Mouse (Mus musculus): Measurements from ENCODE around the gene Ttc22.

Gene Ttc22

GRCm38 (mm10) chr4:106622030-106622493 lies at the start of gene Ttc22:
TSS of gene Ttc22 (plus strand) at chr4:106622432.
- no peak for DNase-seq

DNA sequence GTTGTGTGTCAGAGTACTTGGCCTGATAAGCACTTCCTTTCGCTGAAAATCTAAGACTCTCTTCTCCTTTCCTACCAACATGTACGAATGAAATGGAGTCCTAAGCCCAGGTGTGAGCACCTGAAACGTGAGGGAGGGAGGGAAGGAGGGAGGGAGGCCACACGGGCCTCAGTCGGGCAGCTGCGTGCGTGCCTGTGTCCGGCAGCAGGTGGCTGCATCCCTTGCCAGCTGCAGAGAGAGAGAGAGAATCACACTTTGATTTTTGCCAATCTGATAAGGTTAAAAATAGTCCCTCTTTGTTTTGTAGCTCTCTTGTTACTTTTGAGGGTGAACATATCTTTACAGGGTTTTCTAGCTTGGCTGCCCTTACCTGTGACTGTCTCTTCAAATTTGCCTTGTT lies 47.2 kb upstream of the Ttc22 start:
- DNase-seq, result no peak

DNA sequence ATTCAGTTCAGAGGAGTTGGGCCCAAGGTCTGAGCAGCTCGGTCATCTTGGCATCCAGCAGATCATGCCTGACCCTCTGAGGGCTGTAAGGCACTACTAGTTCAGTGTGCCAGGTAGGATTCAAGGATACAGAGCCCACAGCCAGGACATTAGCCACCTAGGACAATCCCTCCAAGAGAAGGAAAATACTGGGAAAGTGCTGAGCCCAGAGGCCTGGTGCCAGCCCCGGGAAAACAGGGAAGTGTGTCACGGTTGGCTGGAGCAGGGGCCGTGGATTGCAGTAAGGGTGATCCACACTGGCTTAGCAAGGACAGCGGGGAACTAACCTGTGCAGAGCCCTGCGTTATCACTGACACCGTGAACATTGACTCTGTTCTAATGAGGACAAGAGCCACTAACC lies 44.7 kb upstream of the Ttc22 start:
- no peak for DNase-seq

DNA sequence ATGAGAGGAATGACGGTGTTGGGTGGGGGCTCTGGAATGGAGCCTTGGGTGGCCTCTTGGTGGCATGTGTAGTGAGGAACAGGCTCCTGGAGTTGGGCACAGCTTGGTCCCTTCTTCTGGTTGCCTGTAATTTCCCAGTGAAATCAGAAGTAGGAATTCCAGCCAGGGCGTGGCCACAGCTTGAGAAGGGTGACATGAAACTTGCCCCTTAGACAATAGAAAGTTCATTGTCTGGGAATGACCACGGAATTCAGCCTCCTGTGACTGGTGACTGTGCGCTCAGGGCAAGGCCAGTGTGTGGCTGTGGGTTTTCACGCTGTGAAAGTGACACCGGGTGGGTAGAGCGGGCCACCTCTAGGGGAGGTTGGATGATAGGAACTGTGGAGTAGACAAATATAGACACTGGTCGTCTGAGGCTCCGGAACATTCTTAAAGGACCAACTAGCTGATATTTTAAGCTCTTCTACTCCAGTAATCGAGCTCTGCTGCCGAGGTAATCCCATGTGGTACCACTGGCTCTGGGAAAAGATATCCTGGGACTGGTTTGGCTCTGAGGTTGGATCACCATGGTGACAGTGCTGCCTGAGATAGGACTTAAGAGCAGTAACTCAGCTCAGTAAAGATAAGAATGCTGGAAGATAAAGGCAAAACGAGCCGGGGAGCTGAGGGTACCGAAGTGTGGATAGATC lies 40.9 kb upstream of the Ttc22 start:
- no peak for DNase-seq

GRCm38 (mm10) chr4:106581865-106582204 lies 40.4 kb upstream of the Ttc22 start:
- DNase-seq, result no peak

- no peak for DNase-seq
Observed at GRCm38 (mm10) chr4:106582428-106583153, 39.6 kb upstream of the Ttc22 start.

- DNase-seq, result no peak
Observed at GRCm38 (mm10) chr4:106584665-106585064, 37.6 kb upstream of the Ttc22 start.

DNA sequence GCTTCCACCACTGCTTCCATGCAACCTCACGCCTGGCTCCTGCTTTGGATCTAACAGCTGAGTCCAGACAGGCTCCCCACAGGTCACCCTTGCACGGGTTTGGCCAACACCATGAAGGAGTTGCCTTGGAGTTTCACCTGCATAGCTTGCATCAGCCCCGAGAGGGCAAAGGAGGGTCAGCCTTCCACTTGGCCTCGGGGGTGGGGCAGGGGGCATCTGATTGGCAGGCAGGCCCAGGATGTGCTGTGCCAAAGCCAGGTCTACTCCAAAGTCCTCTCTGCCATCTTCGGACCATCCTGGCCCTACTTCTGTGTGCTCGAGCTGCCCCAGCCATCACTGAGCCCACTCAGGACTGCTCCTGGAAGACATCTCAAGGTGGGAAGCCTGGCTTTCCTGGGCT lies 35.2 kb upstream of the Ttc22 start:
- no peak for DNase-seq

GRCm38 (mm10) chr4:106590142-106590541 lies 32.1 kb upstream of the Ttc22 start:
- DNase-seq, result no peak

DNA sequence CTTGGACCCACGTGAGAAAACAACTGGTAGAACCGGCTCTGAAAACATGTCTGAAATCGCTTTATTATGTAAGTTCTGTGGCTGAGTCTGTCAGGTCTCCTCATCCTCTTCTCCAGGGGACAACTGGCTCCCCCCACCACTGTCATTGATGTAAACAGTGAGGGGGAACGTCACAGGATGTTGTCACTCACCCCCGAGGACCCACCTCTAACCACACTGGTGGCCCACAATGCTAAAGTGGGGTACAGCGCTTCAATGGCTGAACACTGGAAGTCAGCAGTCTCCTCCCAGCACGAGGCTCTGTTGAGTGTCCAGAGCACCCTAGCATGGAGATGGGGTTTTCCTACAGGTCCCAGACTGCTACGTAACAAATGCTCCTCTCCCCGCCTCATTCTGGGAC lies 31.4 kb upstream of the Ttc22 start:
- no peak for DNase-seq

GRCm38 (mm10) chr4:106593636-106594035 lies 28.6 kb upstream of the Ttc22 start:
- no peak for DNase-seq

DNA sequence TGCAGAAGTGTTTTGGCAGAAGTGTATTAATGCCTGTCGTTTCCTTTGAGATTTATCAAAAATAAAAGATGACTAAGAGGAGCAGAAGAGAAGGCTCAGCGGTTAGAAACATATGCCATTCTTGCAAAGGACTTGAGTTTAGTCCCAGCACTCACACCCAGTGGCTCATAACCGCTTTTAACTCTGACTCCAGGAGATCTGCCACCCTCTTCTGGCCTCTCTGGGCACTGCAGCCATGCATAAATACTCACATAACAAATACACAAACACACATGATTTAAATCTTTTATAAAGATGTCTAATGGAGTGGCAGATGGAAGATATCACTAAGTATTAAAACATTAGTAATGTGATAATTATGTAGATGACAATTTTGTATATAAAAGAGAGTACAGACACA lies 26.0 kb upstream of the Ttc22 start:
- DNase-seq, result no peak

- DNase-seq, result no peak
Observed at GRCm38 (mm10) chr4:106597055-106597454, 25.2 kb upstream of the Ttc22 start.

- DNase-seq, result no peak
Observed at GRCm38 (mm10) chr4:106597741-106598140, 24.5 kb upstream of the Ttc22 start.

DNA sequence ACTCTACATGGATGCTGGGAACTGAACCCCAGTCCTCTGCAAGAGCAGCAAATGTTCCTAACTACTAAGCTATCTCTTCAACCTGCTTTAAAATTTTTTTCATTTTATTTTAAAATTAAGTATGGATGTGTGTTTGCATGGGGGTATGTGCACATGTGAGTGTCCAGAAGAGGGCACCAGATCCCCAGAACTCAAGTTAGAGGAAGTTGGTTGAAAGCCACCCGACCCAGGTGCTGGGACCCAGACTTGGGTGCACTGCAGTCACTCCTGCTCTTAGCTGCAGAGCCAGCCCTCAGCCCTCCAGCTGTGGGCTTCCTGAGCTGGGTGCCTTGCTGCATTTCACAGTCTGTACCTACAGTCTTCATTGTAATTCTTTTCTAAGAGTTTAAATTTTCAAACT lies 22.8 kb upstream of the Ttc22 start:
- DNase-seq, result no peak

DNA sequence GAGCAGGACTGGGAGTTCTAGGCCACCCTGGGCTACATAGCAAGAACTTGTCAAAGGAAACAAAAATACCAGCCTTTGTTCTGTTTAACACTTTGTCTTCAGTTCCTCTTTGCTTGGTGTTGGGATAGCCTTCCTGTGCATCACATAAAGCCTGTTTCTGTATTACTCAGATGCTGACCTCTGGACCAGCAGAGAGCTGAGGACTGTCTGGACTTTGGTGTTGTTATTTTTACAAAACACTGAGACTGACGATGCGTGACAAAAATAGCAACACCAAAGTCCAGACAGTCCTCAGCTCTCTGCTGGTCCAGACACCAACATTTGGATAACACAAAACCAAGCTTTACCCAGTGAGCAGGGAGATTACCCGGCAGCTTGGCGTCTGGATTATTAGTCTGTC lies 21.5 kb upstream of the Ttc22 start:
- DNase-seq, result no peak

DNA sequence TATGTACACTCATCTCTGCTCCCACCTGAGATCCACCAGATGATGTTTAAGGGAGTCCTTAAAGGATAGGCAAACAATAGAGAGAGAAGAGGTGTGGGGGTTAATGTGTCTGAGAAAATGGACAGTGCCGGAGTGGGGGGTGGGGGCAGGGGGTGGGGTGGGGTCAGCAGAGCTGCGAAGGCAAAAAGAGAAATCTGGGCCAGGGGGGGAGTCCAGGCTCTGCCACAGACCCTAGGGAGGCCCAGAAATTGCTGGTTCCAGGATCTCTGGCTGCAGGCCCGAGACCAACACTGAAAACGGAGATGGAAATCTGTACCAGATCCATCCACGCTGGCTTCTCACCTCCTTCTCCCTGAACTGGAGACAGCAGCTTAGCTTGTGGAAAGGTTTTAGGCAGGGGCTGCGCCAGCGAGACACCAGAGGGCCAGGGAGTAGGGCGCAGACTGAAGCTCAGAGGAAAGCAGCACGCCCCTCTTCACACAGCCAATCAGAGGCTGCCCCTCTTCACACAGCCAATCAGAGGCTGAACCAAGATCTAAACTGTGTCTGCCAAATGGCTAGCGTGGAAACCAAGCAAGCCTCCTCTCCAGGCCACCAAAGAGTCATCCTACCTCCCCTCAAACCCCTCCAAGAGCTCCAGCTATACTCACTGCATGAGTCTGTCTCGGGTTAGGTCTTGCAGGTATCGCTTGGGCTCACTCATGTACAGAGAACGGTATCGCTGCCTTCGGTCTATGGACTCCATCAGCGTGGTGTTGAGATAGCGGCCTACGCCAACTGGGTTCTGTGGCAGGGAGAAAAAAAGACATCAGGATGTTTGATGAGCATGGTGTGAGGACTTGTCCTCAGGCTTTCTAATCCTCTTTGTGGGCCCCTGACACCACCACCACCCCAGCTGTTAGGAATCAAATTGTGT lies 15.3 kb upstream of the Ttc22 start:
- no peak for DNase-seq

DNA sequence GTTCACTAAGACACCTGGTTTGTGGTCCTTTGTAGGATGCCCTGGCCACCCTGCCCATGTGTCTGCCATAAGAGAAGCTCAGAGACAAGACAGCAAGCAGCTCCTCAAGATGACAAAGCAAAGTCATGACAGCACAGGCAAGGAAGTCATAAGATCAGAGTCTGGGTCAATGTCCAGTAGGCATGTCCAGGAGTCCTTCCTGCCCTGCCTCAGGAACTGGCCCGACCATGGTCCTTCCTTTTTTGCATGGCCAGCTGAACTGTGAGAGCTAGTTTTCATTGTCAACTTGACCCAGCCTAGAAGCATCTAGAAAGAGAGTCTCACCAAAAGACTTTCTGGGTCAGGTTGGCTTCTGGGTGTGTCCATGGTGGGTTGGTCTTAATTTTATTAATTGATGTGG lies 14.3 kb upstream of the Ttc22 start:
- no peak for DNase-seq

GRCm38 (mm10) chr4:106613105-106613504 lies 9.1 kb upstream of the Ttc22 start:
- no peak for DNase-seq

DNA sequence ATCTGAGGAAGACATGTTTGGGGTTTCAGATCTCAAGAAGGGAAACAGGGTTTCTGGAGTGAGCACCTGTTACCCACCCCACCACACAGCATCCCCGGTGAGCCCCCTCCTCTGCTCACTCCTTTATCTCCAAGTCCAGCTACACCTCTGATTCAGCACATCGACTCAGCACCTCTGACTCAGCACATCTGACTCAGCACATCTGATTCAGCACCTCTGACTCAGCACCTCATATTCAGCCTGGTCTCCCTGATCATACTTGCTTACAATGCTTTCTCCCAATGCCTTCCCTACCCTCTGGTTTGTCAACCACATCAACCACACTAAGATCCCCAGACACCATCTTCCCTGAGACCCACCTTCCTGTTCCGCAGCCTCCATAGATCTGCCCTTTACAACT lies 8.7 kb upstream of the Ttc22 start:
- no peak for DNase-seq

- peak; percentile 50 for DNase-seq
Observed at GRCm38 (mm10) chr4:106614180-106614797, 7.9 kb upstream of the Ttc22 start.

DNA sequence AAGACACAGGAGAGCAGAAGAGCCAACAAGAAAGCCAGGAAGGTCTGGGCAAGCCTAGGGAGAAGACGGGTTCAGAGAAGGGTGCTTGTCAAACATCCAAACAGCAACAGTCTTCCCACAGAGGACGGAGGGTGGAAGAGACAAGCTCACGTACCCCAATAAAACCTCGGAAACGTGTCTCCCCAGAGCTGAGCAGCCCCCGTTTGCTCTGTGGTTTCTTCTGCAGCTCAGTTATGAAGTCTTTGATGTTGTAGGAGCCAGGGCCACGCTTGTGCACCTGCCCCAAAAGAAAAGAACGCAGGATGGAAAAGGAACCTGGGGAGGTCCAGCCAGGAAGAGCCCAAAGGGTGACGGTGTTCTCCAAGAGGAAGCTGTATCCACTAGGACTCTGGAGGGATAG lies 7.4 kb upstream of the Ttc22 start:
- no peak for DNase-seq

DNA sequence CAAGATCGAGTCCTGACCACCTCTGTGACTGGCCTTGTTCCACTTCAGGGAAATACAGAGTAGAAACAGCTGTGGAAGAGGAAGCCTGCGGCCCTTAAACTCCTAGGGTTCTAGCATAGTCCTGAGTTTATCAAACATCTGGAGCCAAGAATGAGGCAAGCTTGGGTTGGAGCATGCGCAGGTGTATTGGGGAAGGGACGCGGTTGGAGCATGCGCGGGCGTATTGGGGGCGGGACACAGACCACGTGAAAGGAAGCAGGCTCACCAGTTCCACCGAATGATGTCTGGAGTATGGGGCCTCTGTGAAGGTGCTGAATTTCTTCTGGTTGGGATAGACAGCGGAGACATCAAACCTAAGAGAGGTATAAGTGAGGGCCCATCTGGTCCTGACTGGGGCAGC lies 6.6 kb upstream of the Ttc22 start:
- DNase-seq, result no peak
